Mouse (Mus musculus) hindbrain, embryonic 10.5 days (tissue): ENCODE data around the gene Lingo2. TPM values are rescaled to one million over a fixed set of nuclear protein-coding genes. Genes with fewer than 3 reads are reported as not detected.

ENCODE experiments used
- DNase-seq: peaks from one replicate; pipeline ENCODE4 v3.0.0-alpha.2; 2017; ENCODE audit warnings: low spot score
- H3K27ac ChIP-seq: fragments of 300-500 bp; sonication (generic); 2 replicates; pipeline ENCODE4 v1.5.1; 2016; ENCODE audit warnings: mild to moderate bottlenecking, moderate library complexity
- H3K27me3 ChIP-seq: fragments of 300-500 bp; sonication (generic); 2 replicates; pipeline ENCODE4 v1.6.1; 2016; ENCODE audit warnings: mild to moderate bottlenecking; ENCODE audit not compliant: poor library complexity, insufficient read depth, severe bottlenecking
- H3K36me3 ChIP-seq: fragments of 300-500 bp; sonication (generic); 2 replicates; pipeline ENCODE4 v1.6.1; 2016; ENCODE audit warnings: mild to moderate bottlenecking, moderate library complexity
- H3K4me1 ChIP-seq: fragments of 300-500 bp; sonication (generic); replicated peaks from 2 replicates; pipeline ENCODE4 v1.6.1; 2016; ENCODE audit warnings: mild to moderate bottlenecking
- H3K4me3 ChIP-seq: fragments of 300-500 bp; sonication (generic); 2 replicates; pipeline ENCODE4 v1.5.1; 2016; ENCODE audit warnings: mild to moderate bottlenecking, moderate library complexity
- H3K9me3 ChIP-seq: fragments of 300-500 bp; sonication (generic); 2 replicates; pipeline ENCODE4 v1.6.1; 2016; ENCODE audit warnings: mild to moderate bottlenecking, moderate library complexity
- WGBS: fragments of 180-500 bp; shearing (Covaris S2); methylation state at CpG from one replicate; pipeline ENCODE4 v1.1.7; 2016; 5-methylcytosine and 5-hydroxymethylcytosine counted together
- polyA plus RNA-seq: library from polyadenylated mRNA; unstranded; fragments of >200 nt; fragmentation: Nextera tagmentation; extraction: Ambion mirVana; gene quantifications from 2 replicates; pipeline ENCODE4 v1.2.1, GENCODE M21; 2016

Lingo2 gene
- polyA plus RNA-seq, 1 experiment from 2014 or later: 0.99 TPM

- H3K27ac ChIP-seq: no peak overlapping the region
- H3K4me3 ChIP-seq: no peak overlapping the region
- DNase-seq: no peak
- no peaks in the 10 kb centered on the region for H3K9me3 ChIP-seq
- H3K4me1 ChIP-seq: no peaks in the 10 kb centered on the region
- whole genome bisulfite sequencing: 82% methylated on average over 2 of the region's 2 CpGs
- no peaks in the 10 kb centered on the region for H3K27me3 ChIP-seq
- H3K36me3 ChIP-seq: no peaks in the 10 kb centered on the region
Measured at GRCm38 (mm10) chr4:36730691-36731090, 220.9 kb downstream of the Lingo2 start.

DNA sequence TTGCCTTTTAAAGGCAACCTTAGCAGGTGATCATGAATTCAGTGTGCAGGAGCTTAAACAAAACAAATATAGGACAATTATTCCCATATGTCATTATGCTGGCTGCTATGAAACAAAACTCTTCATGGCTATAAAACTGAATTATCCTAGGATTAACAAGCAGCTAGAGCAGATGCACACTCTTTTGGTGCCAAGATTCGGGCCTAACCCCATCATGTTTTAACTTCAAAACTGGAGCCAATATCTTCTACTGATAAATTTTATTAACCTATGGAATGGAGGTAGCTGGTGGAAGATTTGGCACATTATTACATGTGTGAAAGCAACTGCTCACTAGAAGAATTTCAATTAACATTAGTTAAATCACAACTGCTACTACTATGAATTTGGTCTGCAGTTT is 235.1 kb downstream of the Lingo2 start:
- no peak overlapping the region for H3K4me3 ChIP-seq
- H3K27me3 ChIP-seq: no peaks in the 10 kb centered on the region
- H3K9me3 ChIP-seq: no peaks in the 10 kb centered on the region
- no peak for DNase-seq
- H3K36me3 ChIP-seq: no peaks in the 10 kb centered on the region
- no peak overlapping the region for H3K27ac ChIP-seq
- no peaks in the 10 kb centered on the region for H3K4me1 ChIP-seq
- 89% methylated on average over 1 of the region's 1 CpGs for WGBS

DNA sequence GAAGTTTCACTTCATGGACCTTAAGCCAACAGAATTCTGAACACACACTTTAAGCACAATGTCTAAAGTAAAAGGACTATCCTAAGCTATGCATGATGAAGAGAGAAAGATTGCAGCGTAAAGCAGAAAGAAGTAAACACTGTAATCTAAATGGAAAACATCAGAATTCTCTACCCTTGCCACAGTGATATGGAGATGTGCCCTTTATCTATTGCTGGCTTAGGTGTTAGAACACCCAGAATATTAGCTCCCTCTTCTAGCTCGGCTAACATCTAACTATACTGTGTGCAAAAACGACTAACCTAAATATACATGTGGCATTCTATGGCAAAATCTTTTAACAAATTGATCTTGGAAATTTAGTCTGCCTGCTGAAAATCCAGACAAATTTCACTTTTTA is 252.7 kb downstream of the Lingo2 start:
- H3K27ac ChIP-seq: no peak overlapping the region
- H3K36me3 ChIP-seq: no peaks in the 10 kb centered on the region
- DNase-seq: no peak
- H3K9me3 ChIP-seq: no peaks in the 10 kb centered on the region
- 83% methylated on average over 3 of the region's 3 CpGs for WGBS
- H3K4me1 ChIP-seq: no peaks in the 10 kb centered on the region
- H3K27me3 ChIP-seq: no peaks in the 10 kb centered on the region
- H3K4me3 ChIP-seq: no peak overlapping the region

GRCm38 (mm10) chr4:36696810-36697209 is 254.7 kb downstream of the Lingo2 start:
- DNase-seq: no peak
- Histone ChIP-seq H3K4me1 (no peaks in the 10 kb centered on the region), H3K9me3 (no peaks in the 10 kb centered on the region), H3K36me3 (no peaks in the 10 kb centered on the region), H3K27me3 (no peaks in the 10 kb centered on the region), H3K27ac (no peak overlapping the region), H3K4me3 (no peak overlapping the region)
- WGBS: 95% methylated on average over 2 of the region's 2 CpGs

- H3K36me3 ChIP-seq: no peaks in the 10 kb centered on the region
- no peak overlapping the region for H3K27ac ChIP-seq
- no peaks in the 10 kb centered on the region for H3K9me3 ChIP-seq
- no peaks in the 10 kb centered on the region for H3K27me3 ChIP-seq
- H3K4me3 ChIP-seq: no peak overlapping the region
- WGBS: 85% methylated on average over 2 of the region's 2 CpGs
- DNase-seq: no peak
- H3K4me1 ChIP-seq: no peaks in the 10 kb centered on the region
Measured at GRCm38 (mm10) chr4:36659920-36660319, 291.6 kb downstream of the Lingo2 start.

- Histone ChIP-seq H3K27me3 (no peaks in the 10 kb centered on the region), H3K4me1 (no peaks in the 10 kb centered on the region), H3K4me3 (no peak overlapping the region), H3K27ac (no peak overlapping the region), H3K36me3 (no peaks in the 10 kb centered on the region), H3K9me3 (no peaks in the 10 kb centered on the region)
- no peak for DNase-seq
Measured at GRCm38 (mm10) chr4:36647753-36648152, 303.8 kb downstream of the Lingo2 start.

- H3K27ac ChIP-seq: no peak overlapping the region
- no peaks in the 10 kb centered on the region for H3K4me1 ChIP-seq
- H3K9me3 ChIP-seq: no peaks in the 10 kb centered on the region
- no peaks in the 10 kb centered on the region for H3K27me3 ChIP-seq
- WGBS: 81% methylated on average over 2 of the region's 2 CpGs
- no peak overlapping the region for H3K4me3 ChIP-seq
- H3K36me3 ChIP-seq: no peaks in the 10 kb centered on the region
- DNase-seq: no peak
Measured at GRCm38 (mm10) chr4:36635666-36636065, 315.9 kb downstream of the Lingo2 start.

GRCm38 (mm10) chr4:36576801-36577200 is 374.7 kb downstream of the Lingo2 start:
- Histone ChIP-seq H3K9me3 (no peaks in the 10 kb centered on the region), H3K36me3 (no peaks in the 10 kb centered on the region), H3K27ac (no peak overlapping the region), H3K4me3 (no peak overlapping the region), H3K4me1 (no peaks in the 10 kb centered on the region), H3K27me3 (no peaks in the 10 kb centered on the region)
- 82% methylated on average over 5 of the region's 5 CpGs for WGBS
- DNase-seq: no peak

GRCm38 (mm10) chr4:36576256-36576655 is 375.3 kb downstream of the Lingo2 start:
- Histone ChIP-seq H3K36me3 (no peaks in the 10 kb centered on the region), H3K4me1 (no peaks in the 10 kb centered on the region), H3K4me3 (no peak overlapping the region), H3K27me3 (no peaks in the 10 kb centered on the region), H3K9me3 (no peaks in the 10 kb centered on the region), H3K27ac (no peak overlapping the region)
- 70% methylated on average over 3 of the region's 3 CpGs for WGBS
- no peak for DNase-seq

GRCm38 (mm10) chr4:36566544-36566943 is 385.0 kb downstream of the Lingo2 start:
- H3K27ac ChIP-seq: no peak overlapping the region
- no peaks in the 10 kb centered on the region for H3K36me3 ChIP-seq
- no peak for DNase-seq
- H3K27me3 ChIP-seq: no peaks in the 10 kb centered on the region
- H3K4me1 ChIP-seq: no peaks in the 10 kb centered on the region
- no peaks in the 10 kb centered on the region for H3K9me3 ChIP-seq
- 85% methylated on average over 1 of the region's 1 CpGs for WGBS
- no peak overlapping the region for H3K4me3 ChIP-seq

- WGBS: 90% methylated on average over 1 of the region's 1 CpGs
- H3K27ac ChIP-seq: no peak overlapping the region
- no peak for DNase-seq
- no peaks in the 10 kb centered on the region for H3K36me3 ChIP-seq
- no peaks in the 10 kb centered on the region for H3K27me3 ChIP-seq
- no peak overlapping the region for H3K4me3 ChIP-seq
- H3K9me3 ChIP-seq: no peaks in the 10 kb centered on the region
- H3K4me1 ChIP-seq: no peaks in the 10 kb centered on the region
Measured at GRCm38 (mm10) chr4:36560997-36561396, 390.6 kb downstream of the Lingo2 start.

GRCm38 (mm10) chr4:36540664-36541360 is 410.7 kb downstream of the Lingo2 start:
- Histone ChIP-seq H3K4me1 (no peaks in the 10 kb centered on the region), H3K27ac (no peak overlapping the region), H3K36me3 (no peaks in the 10 kb centered on the region), H3K27me3 (no peaks in the 10 kb centered on the region), H3K4me3 (no peak overlapping the region), H3K9me3 (no peaks in the 10 kb centered on the region)
- no peak for DNase-seq
- WGBS: 77% methylated on average over 2 of the region's 2 CpGs

DNA sequence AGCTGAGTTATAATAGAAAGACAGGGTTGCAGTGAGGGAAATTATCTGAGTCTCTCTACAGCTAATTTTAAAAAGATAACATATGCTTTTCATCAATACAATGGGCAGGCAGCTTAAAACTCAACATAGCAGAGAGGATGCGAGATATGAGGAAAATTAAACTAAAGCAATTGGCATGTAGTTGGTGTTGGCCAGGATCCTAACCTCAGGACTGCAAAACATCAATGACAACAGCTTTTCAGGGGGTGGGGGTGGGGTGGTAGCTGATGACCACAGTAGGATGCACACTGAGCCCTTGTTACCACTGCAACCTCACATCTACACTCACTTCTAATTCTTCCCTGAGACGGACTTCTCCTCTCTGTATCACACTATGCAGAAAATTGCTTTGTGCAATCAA is 417.7 kb downstream of the Lingo2 start:
- no peaks in the 10 kb centered on the region for H3K27me3 ChIP-seq
- no peak overlapping the region for H3K4me3 ChIP-seq
- WGBS: 87% methylated on average over 2 of the region's 2 CpGs
- no peaks in the 10 kb centered on the region for H3K9me3 ChIP-seq
- H3K27ac ChIP-seq: no peak overlapping the region
- no peak for DNase-seq
- H3K36me3 ChIP-seq: no peaks in the 10 kb centered on the region
- H3K4me1 ChIP-seq: no peaks in the 10 kb centered on the region

- no peaks in the 10 kb centered on the region for H3K27me3 ChIP-seq
- H3K4me1 ChIP-seq: no peaks in the 10 kb centered on the region
- H3K36me3 ChIP-seq: no peaks in the 10 kb centered on the region
- no peak overlapping the region for H3K4me3 ChIP-seq
- DNase-seq: no peak
- 74% methylated on average over 1 of the region's 1 CpGs for WGBS
- no peak overlapping the region for H3K27ac ChIP-seq
- no peaks in the 10 kb centered on the region for H3K9me3 ChIP-seq
Measured at GRCm38 (mm10) chr4:36490255-36490654, 461.3 kb downstream of the Lingo2 start.
